Mouse (Mus musculus) MEL-GATA-1-ER (cell line): ENCODE measurements around the gene Ehd1.
A peak's percentile ranks its signal among the peaks of the same experiment; 100 is the strongest.

Experiments
- DNase-seq: peaks from one replicate; pipeline ENCODE4 v3.0.0-alpha.2; 2012; ENCODE audit warnings: low read depth; ENCODE audit errors: extremely low read depth

Gene Ehd1

DNA sequence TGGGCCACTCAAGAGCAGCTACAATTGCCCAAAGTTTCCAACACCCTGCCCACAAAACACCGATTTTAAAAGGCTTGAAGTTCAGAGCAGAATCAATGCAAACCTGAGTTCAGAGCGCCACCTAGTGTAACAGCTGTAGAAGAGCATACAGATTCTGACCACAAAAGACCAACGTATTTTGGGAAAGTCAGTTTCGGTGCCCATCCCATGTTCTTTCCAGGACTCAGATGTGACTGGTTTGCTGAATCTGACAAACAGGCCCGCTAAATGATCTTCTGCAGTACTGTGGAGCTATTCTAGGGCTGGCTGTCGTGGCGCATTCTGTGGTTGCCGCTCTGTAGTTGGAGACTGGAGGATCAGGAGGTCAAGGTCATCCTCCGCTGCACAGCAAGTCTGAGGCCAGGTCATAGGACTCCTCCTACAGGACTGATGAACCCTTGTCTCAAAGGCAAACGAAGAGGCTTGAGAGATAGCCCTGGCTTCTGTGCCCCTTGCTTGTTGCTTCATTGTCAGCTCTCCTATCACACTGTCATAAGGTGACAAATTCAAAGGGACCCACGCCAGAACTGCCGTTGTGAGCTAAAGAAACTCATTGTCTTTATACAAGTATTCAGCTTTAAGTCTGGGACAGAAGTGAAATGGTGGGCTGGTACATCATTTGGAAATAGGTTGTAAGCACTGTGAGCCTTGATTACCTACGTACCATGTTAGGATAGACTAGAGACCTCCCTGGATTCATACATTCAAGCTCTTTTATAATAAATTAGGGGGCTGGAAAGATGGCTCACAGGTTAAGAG, 55.4 kb downstream of the Ehd1 start:
- DNase-seq: no peak

DNA sequence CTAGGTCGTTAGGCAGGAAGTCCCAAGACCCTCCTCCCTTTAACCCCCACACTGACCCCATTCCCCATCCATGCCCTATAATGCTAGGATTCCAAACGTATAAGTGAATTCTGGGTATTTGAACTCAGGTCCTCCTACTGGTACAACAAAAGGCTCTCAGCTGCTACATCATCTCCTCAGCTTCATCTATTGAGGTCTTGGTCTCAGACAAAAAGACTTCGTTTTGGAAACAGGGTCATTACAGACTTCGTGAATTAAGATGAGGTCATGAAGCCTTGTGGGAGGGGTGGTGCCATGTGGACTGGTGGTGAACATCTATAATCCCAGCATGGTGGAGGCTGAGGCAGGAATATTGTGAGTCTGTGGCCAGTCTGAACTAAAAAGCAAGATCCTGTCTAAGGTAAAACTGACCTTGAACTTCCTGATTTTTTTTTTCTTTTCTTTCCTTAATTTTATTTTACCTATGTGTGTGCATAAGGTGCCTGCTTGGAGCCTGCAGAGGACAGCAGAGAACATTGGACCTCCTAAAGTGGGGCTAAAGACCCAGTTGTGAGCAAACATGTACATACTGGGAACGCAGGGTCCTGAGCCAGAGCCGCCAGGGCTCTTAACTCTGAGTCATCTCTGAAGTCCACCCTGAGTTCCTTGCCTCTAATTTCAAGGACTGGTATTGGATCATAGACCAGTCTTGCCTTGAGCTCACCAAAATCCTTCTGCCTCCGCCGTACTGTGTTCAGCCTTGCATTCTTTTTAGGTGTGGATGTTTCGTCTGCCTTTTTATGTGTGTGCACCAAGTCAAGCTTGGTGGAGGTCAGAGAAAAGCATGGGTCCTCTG, 57.5 kb downstream of the Ehd1 start:
- DNase-seq: no peak

DNA sequence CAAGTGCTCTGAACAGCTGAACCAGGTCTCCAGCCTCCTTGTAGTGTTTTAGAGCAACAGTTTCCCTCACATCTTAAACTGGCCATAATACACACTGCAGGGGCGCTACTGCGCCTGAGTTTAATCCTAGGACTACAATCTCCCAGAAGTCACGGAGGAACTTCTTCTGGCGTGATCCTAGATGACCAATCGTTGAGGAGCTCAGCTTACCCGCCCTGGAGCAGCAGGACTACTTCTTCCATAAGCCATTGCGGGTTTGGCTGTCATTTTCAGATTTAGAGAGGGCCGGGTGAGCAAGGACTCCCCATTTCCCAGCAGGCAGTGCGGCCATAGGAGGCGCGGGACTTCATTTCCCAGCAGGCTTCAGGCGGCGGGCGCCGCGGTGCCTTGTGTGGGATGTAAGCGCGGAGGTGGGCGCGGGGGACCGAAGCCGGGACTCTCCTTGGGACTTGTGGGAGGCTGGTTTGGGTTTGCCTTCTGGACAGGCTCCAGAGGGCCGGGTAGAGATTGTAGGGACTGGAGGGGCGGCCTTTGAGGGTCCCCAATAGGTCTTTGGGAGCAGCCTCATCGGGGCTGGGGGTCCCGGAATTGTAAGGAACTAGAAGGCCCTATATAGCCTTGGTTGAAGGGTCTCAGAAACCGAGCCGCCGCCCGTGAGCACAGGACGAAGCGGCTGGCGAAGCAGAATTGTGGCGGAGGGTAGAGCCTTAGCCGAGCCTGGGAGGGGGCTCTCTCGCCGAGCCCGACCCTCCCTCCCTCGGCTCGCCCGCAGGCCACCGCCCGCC, 58.3 kb downstream of the Ehd1 start, which contains the start of gene Men1:
Gene Men1 (plus strand): TSS at position 307 of the 785 bp plus-strand sequence.
- peak; percentile 97 for DNase-seq

DNA sequence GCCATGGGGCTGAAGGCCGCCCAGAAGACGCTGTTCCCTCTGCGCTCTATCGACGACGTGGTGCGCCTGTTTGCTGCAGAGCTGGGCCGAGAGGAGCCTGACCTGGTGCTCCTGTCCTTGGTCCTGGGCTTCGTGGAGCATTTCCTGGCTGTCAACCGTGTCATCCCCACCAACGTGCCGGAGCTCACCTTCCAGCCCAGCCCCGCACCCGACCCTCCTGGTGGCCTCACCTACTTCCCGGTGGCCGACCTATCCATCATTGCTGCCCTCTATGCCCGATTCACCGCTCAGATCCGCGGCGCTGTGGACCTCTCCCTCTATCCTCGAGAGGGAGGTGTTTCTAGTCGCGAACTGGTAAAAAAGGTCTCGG, 58.9 kb downstream of the Ehd1 start:
- DNase-seq: no peak

- no peak for DNase-seq
These were observed 60.4 kb downstream of the Ehd1 start for GRCm38 (mm10) chr19:6336920-6337319.

GRCm38 (mm10) chr19:6338171-6338570, 61.6 kb downstream of the Ehd1 start:
- no peak for DNase-seq

GRCm38 (mm10) chr19:6338716-6339115, 62.2 kb downstream of the Ehd1 start:
- DNase-seq: no peak

DNA sequence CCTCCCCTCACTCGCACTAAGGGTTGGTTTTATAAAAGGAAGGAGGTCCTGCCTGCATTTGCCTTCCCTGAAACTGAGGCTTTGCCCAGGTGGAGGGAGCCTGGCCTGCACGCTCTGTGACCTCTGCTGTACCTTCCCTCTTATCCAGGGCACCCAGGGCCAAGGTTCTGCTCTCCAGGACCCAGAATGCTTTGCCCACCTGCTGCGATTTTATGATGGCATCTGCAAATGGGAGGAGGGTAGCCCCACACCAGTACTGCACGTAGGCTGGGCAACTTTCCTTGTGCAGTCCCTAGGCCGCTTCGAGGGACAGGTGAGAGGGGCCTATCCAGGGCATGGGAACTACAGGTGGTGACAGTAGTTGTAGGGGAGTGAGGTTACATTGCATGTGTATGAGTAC, 62.7 kb downstream of the Ehd1 start:
- DNase-seq: no peak

GRCm38 (mm10) chr19:6339890-6340504, 63.5 kb downstream of the Ehd1 start:
- DNase-seq: no peak

DNA sequence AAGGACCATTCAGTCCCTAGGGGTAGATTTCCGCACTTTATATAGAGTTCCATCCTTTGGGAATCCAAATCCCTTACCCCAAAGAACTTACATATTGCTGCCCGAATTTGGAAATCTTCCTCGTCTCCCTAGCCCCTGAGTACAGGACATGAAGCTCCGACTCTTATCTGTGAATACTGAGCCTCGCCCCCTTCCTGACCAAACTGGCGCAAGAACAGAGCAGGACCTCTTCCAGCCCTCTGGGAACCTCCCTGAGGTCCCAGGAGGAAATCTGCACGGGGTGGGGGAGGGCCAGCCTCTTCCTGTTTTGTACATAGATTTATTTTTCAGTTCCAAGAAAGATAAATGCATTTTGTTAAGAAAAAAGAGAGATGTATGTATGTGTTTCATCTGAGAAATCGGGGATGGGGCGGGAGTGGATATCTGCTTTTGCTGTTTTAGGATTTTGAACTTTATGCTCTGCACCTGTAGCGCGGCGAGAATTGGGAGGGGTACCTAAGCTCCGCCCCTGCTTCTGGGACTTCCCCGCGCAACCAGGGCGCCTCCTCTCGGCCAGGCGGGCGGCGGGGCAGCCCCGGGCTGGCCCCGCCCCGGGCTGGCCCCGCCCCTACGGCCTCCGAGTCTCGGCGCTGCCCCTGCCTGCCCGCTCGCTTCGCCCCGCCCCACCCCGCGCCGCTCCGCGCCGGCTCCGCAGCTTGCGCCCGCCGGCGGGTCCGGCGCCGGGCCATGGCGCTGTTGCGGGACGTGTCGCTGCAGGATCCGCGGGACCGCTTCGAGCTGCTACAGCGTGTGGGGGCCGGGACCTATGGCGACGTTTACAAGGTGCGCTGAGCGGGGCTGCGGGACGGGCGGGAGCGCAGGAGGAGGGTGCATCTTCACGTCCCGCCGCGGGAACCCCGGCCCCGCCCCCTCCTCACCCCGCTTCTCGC, 64.3 kb downstream of the Ehd1 start, which contains the start of gene Map4k2:
Gene Map4k2 (plus strand): TSS at position 612 of the 929 bp plus-strand sequence.
- no peak for DNase-seq

DNA sequence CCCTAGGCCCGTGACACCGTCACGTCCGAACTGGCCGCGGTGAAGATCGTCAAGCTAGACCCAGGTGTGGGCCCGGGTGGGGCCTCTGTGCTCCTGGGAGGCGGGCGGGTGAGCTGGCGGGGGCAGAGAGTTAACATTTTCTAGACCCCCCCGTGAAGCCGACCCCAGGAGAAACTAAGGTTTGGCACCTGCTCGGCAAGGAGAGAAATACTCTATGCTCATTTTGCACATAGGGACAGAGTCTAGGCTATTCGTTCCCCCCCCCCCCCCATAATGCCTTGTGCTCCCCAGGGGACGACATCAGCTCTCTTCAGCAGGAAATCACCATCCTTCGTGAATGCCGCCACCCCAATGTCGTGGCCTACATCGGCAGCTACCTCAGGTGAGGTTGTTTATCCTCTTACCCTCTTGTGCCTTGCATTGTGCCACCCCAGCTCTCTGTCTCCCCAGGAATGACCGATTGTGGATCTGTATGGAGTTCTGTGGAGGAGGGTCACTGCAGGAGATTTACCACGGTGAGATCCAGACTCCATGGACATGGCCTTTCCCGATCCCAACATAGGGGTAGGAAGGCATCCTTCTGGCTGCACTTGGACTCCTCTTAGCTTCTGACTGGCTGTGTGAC, 65.0 kb downstream of the Ehd1 start:
- no peak for DNase-seq

DNA sequence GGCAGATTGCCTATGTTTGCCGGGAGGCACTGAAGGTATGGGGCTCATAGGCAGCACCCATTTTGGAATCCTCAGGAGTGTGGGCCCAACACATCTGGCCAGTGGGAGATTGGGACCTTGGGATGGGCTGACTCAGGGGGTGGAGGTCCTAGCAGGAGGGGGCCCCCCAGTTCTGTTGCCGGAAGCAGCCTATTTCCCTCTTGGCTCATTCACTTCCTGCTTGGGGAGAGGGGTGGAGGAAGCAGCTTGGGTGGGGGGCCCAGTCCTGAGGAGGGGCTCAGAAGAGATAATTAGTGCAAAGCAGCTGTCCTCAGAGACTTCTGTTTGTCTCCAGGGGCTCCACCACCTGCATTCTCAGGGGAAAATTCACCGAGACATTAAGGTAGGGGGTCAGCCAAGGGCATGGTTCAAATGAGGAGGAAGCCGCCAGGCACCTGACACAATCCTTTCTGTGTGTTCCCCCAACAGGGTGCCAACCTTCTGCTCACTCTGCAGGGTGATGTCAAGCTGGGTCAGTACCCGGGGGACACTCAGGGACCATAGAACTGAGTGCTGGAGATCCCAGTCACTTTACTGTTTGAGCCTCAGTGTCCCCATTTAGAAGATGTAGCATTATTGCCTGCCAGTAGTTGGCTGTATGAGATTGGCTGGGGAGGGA, 65.9 kb downstream of the Ehd1 start:
- DNase-seq: no peak

GRCm38 (mm10) chr19:6343066-6343925, 66.8 kb downstream of the Ehd1 start:
- no peak for DNase-seq

DNA sequence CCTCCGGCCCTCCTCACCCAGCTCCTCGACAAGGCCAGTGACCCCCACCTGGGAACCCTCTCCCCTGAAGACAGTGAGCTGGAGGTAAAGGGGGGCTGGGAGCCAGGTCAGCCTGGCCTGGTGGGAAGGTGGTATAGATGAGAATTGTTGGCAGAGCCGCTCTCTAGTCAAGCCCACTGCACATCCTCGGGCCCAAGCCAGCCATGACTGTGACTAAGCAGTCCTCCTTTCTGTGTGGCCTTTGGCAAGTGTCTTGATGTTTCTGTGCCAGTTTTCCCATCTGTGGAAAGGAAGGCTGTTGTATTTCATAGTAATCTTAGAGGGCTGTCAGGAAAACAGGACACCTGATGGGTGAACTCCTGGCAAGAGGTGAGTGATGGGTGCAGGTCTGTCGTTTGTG, 67.5 kb downstream of the Ehd1 start:
- DNase-seq: no peak

GRCm38 (mm10) chr19:6346023-6346422, 69.5 kb downstream of the Ehd1 start:
- DNase-seq: no peak

- no peak for DNase-seq
These were observed 70.1 kb downstream of the Ehd1 start for GRCm38 (mm10) chr19:6346661-6347060.

- no peak for DNase-seq
These were observed 71.1 kb downstream of the Ehd1 start for GRCm38 (mm10) chr19:6347615-6348014.

GRCm38 (mm10) chr19:6348717-6349116, 72.2 kb downstream of the Ehd1 start:
- no peak for DNase-seq
